Mouse (Mus musculus) liver, adult 2 months (tissue): ENCODE results near the gene As3mt.

ENCODE experiments used
- CTCF ChIP-seq: fragments of 200-500 bp; IDR thresholded peaks from 2 replicates; pipeline ENCODE4 v1.5.1; 2011; ENCODE audit warnings: low read depth, low read length, control low read depth
- POLR2A ChIP-seq: fragments of 200-500 bp; IDR thresholded peaks from 2 replicates; pipeline ENCODE4 v1.6.1; 2011; ENCODE audit warnings: low read length, control low read depth; ENCODE audit not compliant: insufficient read depth; ENCODE audit errors: extremely low read depth

GRCm38 (mm10) chr19:46675641-46676040 is 31.6 kb upstream of the As3mt start:
- TF ChIP-seq CTCF = no peak
- TF ChIP-seq POLR2A = no peak
